Mouse (Mus musculus) ES-E14 (cell line): ENCODE measurements around the gene Echs1. TPM values are rescaled to one million over a fixed set of nuclear protein-coding genes. Genes with fewer than 3 reads are reported as not detected.
A peak's percentile ranks its signal among the peaks of the same experiment; 100 is the strongest.

Experiments used
- DNase-seq: peaks from one replicate; pipeline ENCODE4 v3.0.0-alpha.2; 2013; ENCODE audit warnings: low read depth, low spot score
- H3K27ac ChIP-seq: 2 replicates; pipeline ENCODE4 v1.5.1; 2012; ENCODE audit warnings: low read depth, mild to moderate bottlenecking, low read length, moderate library complexity, mixed read lengths; ENCODE audit not compliant: poor library complexity, insufficient read depth, severe bottlenecking
- H3K36me3 ChIP-seq: 2 replicates; pipeline ENCODE4 v1.6.1; 2012; ENCODE audit warnings: mild to moderate bottlenecking, low read length, moderate library complexity, mixed read lengths; ENCODE audit not compliant: control insufficient read depth, poor library complexity, insufficient read depth, severe bottlenecking
- H3K4me1 ChIP-seq, 2 experiments: fragments of 150-350 bp in 1 of 2; sonication (generic) in 1 of 2; 2 replicates each; pipeline ENCODE4 v1.6.1; 2012; ENCODE audit warnings: low read length in 2 of 2, mild to moderate bottlenecking in 1 of 2, mixed read lengths in 1 of 2; ENCODE audit not compliant: control insufficient read depth in 2 of 2, insufficient read depth in 2 of 2, poor library complexity in 1 of 2
- H3K4me3 ChIP-seq, 2 experiments: fragments of 150-350 bp in 1 of 2; sonication (generic) in 1 of 2; 2 replicates each; pipeline ENCODE4 v1.5.1; 2012; ENCODE audit warnings: low read length in 2 of 2, low read depth in 1 of 2, mild to moderate bottlenecking in 1 of 2, mixed read lengths in 1 of 2; ENCODE audit not compliant: insufficient read depth in 1 of 2, poor library complexity in 1 of 2, severe bottlenecking in 1 of 2
- H3K9ac ChIP-seq: 2 replicates; pipeline ENCODE4 v1.6.1; 2012; ENCODE audit warnings: low read depth, mild to moderate bottlenecking, low read length, mixed read lengths; ENCODE audit not compliant: poor library complexity, insufficient read depth, severe bottlenecking
- H3K9me3 ChIP-seq: fragments of 150-350 bp; sonication (generic); 2 replicates; pipeline ENCODE4 v1.6.1; 2012; ENCODE audit warnings: low read depth, mild to moderate bottlenecking, low read length; ENCODE audit not compliant: control insufficient read depth, insufficient read depth
- CHD2 ChIP-seq: IDR thresholded peaks from 2 replicates; pipeline ENCODE4 v1.6.1; 2014; ENCODE audit warnings: mild to moderate bottlenecking, low read depth, low read length, inconsistent platforms
- HCFC1 ChIP-seq: IDR thresholded peaks from 2 replicates; pipeline ENCODE4 v1.6.1; 2012; ENCODE audit warnings: low read length, inconsistent platforms, borderline replicate concordance; ENCODE audit not compliant: insufficient read depth
- MAFK ChIP-seq: IDR thresholded peaks from 2 replicates; pipeline ENCODE4 v1.6.1; 2014; ENCODE audit warnings: mild to moderate bottlenecking, low read depth, low read length, inconsistent platforms; ENCODE audit not compliant: insufficient read depth
- ZC3H11A ChIP-seq: IDR thresholded peaks from 2 replicates; pipeline ENCODE4 v1.6.1; 2012; ENCODE audit warnings: low read depth, mild to moderate bottlenecking, inconsistent platforms, low read length, borderline replicate concordance
- ZNF384 ChIP-seq: IDR thresholded peaks from 2 replicates; pipeline ENCODE4 v1.6.1; 2012; ENCODE audit warnings: low read depth, low read length, inconsistent platforms
- in situ Hi-C, 2 experiments: fragments of 600-800 bp; cut with MboI; formaldehyde crosslinking; loops; one replicate each; pipeline ENCODE4 v1.15.1; 2025; ENCODE audit warnings: low sequenced_read_pairs in 2 of 2, inconsistent platforms in 1 of 2; ENCODE audit not compliant: unreplicated experiment in 2 of 2
- total RNA-seq: library from RNA; depleted of rRNA; stranded (reverse); fragments of 300-350 nt; gene quantifications from 2 replicates; pipeline ENCODE4 v1.2.3, GENCODE M21; 2012

Echs1 gene
- total RNA-seq, 1 experiment = 47.0 TPM

- in situ Hi-C loops = no loop called here
Observed at GRCm38 (mm10) chr7:140062307-140062706, 54.0 kb downstream of the Echs1 start.

GRCm38 (mm10) chr7:140061832-140062130 lies 54.5 kb downstream of the Echs1 start:
- H3K36me3 ChIP-seq = no peaks in the 10 kb centered on the region
- no peak for TF ChIP-seq MAFK
- no peak for TF ChIP-seq CHD2
- no peak for TF ChIP-seq HCFC1
- no peak for TF ChIP-seq ZNF384
- no peak for TF ChIP-seq ZC3H11A
- in situ Hi-C loops = no loop called here
- peak overlapping the region; percentile 66 to 72; a peak in 3 of 4 replicates for H3K4me3 ChIP-seq
- no peak overlapping the region for H3K9ac ChIP-seq
- H3K27ac ChIP-seq = no peak overlapping the region
- DNase-seq = no peak
- peaks cover 0 to 9% of the 10 kb centered on the region in 2 experiments; a peak in 2 of 4 replicates for H3K4me1 ChIP-seq
- no peaks in the 10 kb centered on the region for H3K9me3 ChIP-seq

More at GRCm38 (mm10) chr7:140062307-140062706, 54.0 kb downstream of the Echs1 start:
- Histone ChIP-seq H3K36me3 (no peaks in the 10 kb centered on the region), H3K9me3 (no peaks in the 10 kb centered on the region), H3K9ac (no peak overlapping the region), H3K4me3 (no peak overlapping the region), H3K27ac (no peak overlapping the region), H3K4me1 (peaks cover 0 to 9% of the 10 kb centered on the region in 2 experiments; a peak in 2 of 4 replicates)
- TF ChIP-seq ZNF384 = no peak
- no peak for TF ChIP-seq MAFK
- no peak for TF ChIP-seq HCFC1
- no peak for TF ChIP-seq ZC3H11A
- TF ChIP-seq CHD2 = no peak
- DNase-seq = no peak

- Histone ChIP-seq H3K9ac (peak overlapping the region; percentile 29; the same call in 1 of the 2 replicates), H3K4me3 (peak overlapping the region; percentile 66 to 72), H3K36me3 (no peaks in the 10 kb centered on the region), H3K27ac (no peak overlapping the region), H3K9me3 (no peaks in the 10 kb centered on the region), H3K4me1 (peaks cover 0 to 9% of the 10 kb centered on the region in 2 experiments; a peak in 2 of 4 replicates)
- in situ Hi-C loops = no loop called here
- DNase-seq = no peak
- TF ChIP-seq ZNF384 (no peak), CHD2 (no peak), MAFK (no peak), ZC3H11A (no peak), HCFC1 (no peak)
Observed at GRCm38 (mm10) chr7:140060936-140061831, 55.1 kb downstream of the Echs1 start.

- no peak for TF ChIP-seq HCFC1
- no peak for TF ChIP-seq ZNF384
- TF ChIP-seq MAFK = no peak
- no peak for TF ChIP-seq ZC3H11A
- no peak for TF ChIP-seq CHD2
- H3K9ac ChIP-seq = no peak overlapping the region
- no peak for DNase-seq
- H3K27ac ChIP-seq = no peak overlapping the region
- H3K36me3 ChIP-seq = no peaks in the 10 kb centered on the region
- H3K4me3 ChIP-seq = no peak overlapping the region
- H3K9me3 ChIP-seq = no peaks in the 10 kb centered on the region
- peaks cover 0 to 9% of the 10 kb centered on the region in 2 experiments; a peak in 2 of 4 replicates for H3K4me1 ChIP-seq
- in situ Hi-C loops = no loop called here
Observed at GRCm38 (mm10) chr7:140059601-140060000, 56.7 kb downstream of the Echs1 start.
